Mouse (Mus musculus) 3T3-L1 (cell line): ENCODE results near the gene 4930426L09Rik.
A peak's percentile ranks its signal among the peaks of the same experiment; 100 is the strongest.

ENCODE experiments used
- DNase-seq: peaks from one replicate; pipeline ENCODE4 v3.0.0-alpha.2; 2015; ENCODE audit warnings: low read depth, low spot score

Gene 4930426L09Rik

DNA sequence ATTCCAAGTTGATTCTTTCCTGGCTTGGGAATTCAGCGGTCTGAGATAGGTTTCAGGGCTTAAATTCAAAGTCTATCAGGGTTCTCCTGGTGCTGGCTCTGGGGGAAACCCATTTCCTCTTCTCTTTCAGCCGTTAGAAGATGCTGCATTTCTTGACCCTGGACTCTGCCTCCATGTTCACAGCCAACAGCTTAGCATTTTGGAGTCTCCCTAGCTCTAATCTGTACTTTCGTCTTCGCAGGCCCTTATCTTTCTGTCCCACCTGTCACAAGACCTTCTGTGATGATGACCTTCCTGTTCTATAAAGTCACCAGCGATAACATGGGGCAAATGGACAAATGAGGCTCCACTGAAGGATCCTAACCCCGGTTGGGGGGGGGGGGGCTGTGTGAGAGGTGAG, 13.3 kb downstream of the 4930426L09Rik start:
- DNase-seq, result no peak

- no peak for DNase-seq
Observed at GRCm38 (mm10) chr2:19016348-19016747, 18.2 kb downstream of the 4930426L09Rik start.

GRCm38 (mm10) chr2:19016839-19017238, 18.7 kb downstream of the 4930426L09Rik start:
- DNase-seq, result no peak

- no peak for DNase-seq
Observed at GRCm38 (mm10) chr2:19018034-19018433, 19.9 kb downstream of the 4930426L09Rik start.

GRCm38 (mm10) chr2:19024807-19025206, 26.7 kb downstream of the 4930426L09Rik start:
- peak; percentile 6 for DNase-seq

GRCm38 (mm10) chr2:19037430-19037829, 39.3 kb downstream of the 4930426L09Rik start:
- DNase-seq, result no peak

DNA sequence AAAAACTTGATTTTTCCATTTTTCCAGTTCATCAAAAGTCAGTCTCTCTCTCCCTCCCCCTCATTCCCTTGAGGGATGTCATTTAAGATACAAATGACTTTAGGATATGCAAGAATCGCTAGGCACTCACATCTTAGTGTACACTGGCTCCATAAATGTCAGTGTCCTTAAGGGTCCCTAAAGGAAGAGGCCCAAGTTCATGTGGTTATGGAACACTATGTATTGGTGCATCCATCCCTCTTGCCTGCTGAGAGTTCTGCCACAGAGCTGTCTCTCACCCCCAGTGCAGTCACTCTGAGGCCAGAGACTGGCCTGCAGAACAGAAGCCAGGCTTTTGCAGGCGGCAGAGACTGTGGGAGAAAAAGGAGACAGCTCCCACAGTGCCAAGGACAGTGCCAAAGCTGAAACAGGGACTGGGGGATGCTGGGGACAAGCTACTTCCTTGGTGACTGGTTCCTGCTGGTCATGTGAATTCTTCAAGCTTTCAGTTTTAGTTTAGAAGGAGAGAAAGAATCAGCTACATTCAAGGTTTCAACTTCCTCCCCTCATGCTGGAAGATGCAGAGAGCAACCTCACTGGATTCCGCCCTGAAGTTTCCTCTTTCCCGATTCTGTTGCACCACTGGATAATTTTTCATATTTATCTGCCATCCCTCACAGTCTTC, 39.9 kb downstream of the 4930426L09Rik start:
- no peak for DNase-seq

DNA sequence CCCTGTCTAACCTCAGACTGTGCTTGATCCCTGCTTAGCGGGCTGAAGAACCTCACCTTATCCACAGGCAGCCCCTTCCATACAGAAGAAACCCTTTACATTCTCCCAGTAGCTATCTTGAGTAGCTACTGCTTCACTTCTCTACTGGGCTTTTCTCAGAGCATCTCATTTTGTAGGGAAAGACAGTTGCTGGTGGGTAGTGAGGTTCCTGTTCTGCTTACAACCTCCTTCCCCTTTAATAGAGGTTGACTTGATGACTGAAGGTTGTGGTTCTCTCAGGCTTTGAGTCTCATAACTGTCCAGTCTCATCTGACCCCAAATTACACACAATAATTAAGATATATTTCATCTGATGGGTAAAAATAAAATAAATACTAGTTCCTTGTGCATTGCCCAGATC, 50.1 kb downstream of the 4930426L09Rik start:
- no peak for DNase-seq

DNA sequence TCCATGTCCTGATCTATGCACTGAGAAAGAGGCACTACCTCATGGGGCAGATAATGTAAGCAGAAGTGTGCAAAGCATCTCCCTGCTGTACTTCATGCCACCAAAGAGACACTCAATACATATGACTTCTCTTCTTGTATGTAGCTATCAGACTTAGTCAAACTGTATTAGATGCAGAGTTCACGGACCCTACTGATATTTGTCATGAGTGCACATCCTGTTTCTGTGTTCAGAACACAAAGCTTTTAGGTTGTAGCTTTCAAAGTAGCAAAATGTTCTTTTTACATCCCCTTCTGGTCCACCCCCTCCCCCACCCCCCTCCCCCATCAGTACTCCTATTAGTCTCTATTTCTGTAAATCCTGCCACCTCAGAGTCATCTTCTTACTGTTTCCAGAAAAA, 51.2 kb downstream of the 4930426L09Rik start:
- DNase-seq, result no peak
